Mouse (Mus musculus) ES-E14 (cell line): Measurements from ENCODE around the gene Crebl2.

Experiments
- CHD2 ChIP-seq: IDR thresholded peaks from 2 replicates; pipeline ENCODE4 v1.6.1; 2014; ENCODE audit warnings: mild to moderate bottlenecking, low read depth, low read length, inconsistent platforms
- MAFK ChIP-seq: IDR thresholded peaks from 2 replicates; pipeline ENCODE4 v1.6.1; 2014; ENCODE audit warnings: mild to moderate bottlenecking, low read depth, low read length, inconsistent platforms; ENCODE audit not compliant: insufficient read depth
- ZNF384 ChIP-seq: IDR thresholded peaks from 2 replicates; pipeline ENCODE4 v1.6.1; 2012; ENCODE audit warnings: low read depth, low read length, inconsistent platforms

DNA sequence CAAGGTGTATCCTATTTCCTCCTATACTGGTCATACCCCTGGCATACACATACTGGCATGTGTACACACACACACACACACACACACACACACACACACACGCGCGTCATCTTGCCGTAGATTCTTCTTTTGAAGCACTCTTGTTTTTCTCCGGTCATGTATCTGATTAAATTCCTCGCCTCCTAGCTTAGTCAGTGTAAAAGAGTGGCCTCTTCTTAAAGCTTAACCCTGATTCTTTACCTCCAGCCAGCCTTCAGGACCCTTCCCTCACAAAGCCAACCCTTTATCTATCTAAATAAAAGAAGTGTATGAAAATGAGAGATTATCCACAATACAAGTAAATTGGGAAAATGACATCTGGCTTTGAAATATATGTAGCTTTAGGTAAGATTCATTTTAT lies 40.9 kb upstream of the Crebl2 start:
- TF ChIP-seq MAFK: no peak
- no peak for TF ChIP-seq CHD2
- no peak for TF ChIP-seq ZNF384
